Mouse (Mus musculus) layer of hippocampus, postnatal 25 days (tissue): ENCODE measurements around the gene Rtf1. TPM values are rescaled to one million over a fixed set of nuclear protein-coding genes. Genes with fewer than 3 reads are reported as not detected.

Experiments used
- DNase-seq, 2 experiments: peaks; one replicate each; pipeline ENCODE4 v3.0.0; 2022; ENCODE audit warnings: mixed read lengths in 2 of 2, low spot score in 1 of 2; ENCODE audit errors: extremely low spot score in 1 of 2
- total RNA-seq, 2 experiments: library from RNA; stranded (reverse); gene quantifications; 2 replicates each; pipeline ENCODE4 v1.2.3; 2021

Gene Rtf1
- total RNA-seq, 2 experiments from 2014 or later: 54.9 to 62.3 TPM

GRCm38 (mm10) chr2:119767246-119767645, 92.4 kb downstream of the Rtf1 start:
- no peak for DNase-seq

Other genes with a start within 250 kb of the Rtf1 start
- gene Ino80, start 197.4 kb upstream of the Rtf1 start, total RNA-seq: 10 to 100 TPM; 16.0 to 19.1 TPM
- gene Exd1, start 127.4 kb upstream of the Rtf1 start, total RNA-seq: under 1 TPM; 0.49 to 0.96 TPM
- gene Chp1, start 127.4 kb upstream of the Rtf1 start, total RNA-seq: 100 to 1,000 TPM; 142 to 159 TPM
- gene Nusap1, start 56.8 kb upstream of the Rtf1 start, total RNA-seq: under 1 TPM; 0.63 to 0.89 TPM
- under 1 TPM; 0.80 to 0.98 TPM for gene Oip5, start 56.6 kb upstream of the Rtf1 start, total RNA-seq
- 10 to 100 TPM; 32.0 to 32.1 TPM for gene Ndufaf1, start 12.2 kb upstream of the Rtf1 start, total RNA-seq
- gene Itpka, start 67.3 kb downstream of the Rtf1 start, total RNA-seq: 100 to 1,000 TPM; 283 to 285 TPM
- 10 to 100 TPM; 10.5 to 12.9 TPM for gene Ltk, start 85.4 kb downstream of the Rtf1 start, total RNA-seq
- 10 to 100 TPM; 18.4 to 19.7 TPM for gene Rpap1, start 112.5 kb downstream of the Rtf1 start, total RNA-seq
- gene Tyro3, start 122.7 kb downstream of the Rtf1 start, total RNA-seq: 10 to 100 TPM; 87.0 to 88.2 TPM
- gene Mga, start 222.2 kb downstream of the Rtf1 start, total RNA-seq: 10 to 100 TPM; 57.4 to 70.3 TPM